Mouse (Mus musculus) spleen, postnatal 36 days (tissue): ENCODE data around the gene Rep15.

Experiments
- DNase-seq, 2 experiments: peaks; one replicate each; pipeline ENCODE4 v3.0.0; 2022; ENCODE audit warnings: low spot score in 2 of 2, mixed read lengths in 1 of 2

Rep15 gene

GRCm38 (mm10) chr6:147032303-147032925, at the start of gene Rep15:
Gene Rep15, plus strand, starts transcription at chr6:147032584.
- no peak for DNase-seq

DNA sequence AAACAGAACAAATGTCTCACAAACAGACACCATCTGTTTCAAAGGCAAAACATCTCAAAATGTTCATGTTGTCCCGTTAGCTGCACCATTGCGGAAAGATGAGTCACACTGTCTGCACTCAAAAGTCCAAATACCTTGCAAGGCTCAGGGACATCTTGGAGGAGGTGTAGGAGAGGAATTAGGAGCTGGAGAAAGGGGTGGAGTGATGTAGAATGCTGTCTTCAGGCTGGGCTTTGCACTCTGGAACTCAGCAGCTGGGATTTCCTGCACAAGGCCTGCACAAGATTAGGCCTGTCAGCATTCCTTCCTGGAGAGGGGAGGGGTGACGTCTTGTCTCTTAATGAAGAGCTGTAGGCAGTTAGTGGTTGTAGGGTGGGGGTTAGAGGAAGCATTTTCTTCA, 47.8 kb upstream of the Rep15 start:
- DNase-seq: no peak

GRCm38 (mm10) chr6:146994236-146994635, 38.1 kb upstream of the Rep15 start:
- DNase-seq: peak; percentile 5 to 8

GRCm38 (mm10) chr6:146995391-146995790, 37.0 kb upstream of the Rep15 start:
- DNase-seq: no peak

GRCm38 (mm10) chr6:146995878-146996277, 36.5 kb upstream of the Rep15 start:
- DNase-seq: no peak

- DNase-seq: no peak
Measured at GRCm38 (mm10) chr6:146997006-146997405, 35.4 kb upstream of the Rep15 start.

DNA sequence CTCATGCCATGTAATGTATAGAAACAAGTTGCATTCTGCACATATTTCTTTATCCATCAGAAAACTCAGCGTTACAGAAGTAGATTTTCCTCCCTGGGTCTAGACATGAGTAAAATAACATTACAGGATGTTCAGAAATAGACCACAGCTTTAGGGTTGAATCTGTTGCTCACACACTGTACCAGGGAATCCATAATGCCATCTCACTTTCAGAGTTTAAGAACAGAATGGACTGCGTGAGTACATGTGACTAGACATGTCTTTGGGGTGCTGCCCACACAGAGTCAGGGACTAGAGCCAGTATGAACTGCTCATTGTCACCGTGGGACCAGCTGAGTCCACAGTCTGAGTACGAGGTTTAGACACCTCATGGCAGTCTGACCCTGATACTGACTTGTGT, 33.7 kb upstream of the Rep15 start:
- no peak for DNase-seq

GRCm38 (mm10) chr6:146999302-146999701, 33.1 kb upstream of the Rep15 start:
- no peak for DNase-seq

DNA sequence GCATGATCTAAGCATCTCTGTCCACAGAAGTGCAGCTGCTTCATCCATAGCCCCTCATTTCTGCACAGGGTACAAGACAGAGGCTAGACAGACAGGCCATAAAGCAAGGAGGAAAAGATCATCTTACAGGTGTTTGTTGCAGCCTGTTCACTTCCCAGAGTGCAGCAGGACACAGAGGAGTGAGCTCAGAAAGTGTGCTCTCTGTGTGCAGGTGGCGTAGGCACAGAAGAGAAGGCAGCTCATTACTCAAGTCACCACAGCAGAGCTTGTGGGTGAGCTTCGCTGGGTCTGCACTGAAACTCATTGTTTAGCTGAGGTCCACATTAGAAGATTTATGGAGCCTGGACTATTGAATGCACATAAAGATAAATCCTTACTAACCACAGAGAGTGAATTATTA, 32.6 kb upstream of the Rep15 start:
- DNase-seq: no peak

GRCm38 (mm10) chr6:147008148-147008547, 24.2 kb upstream of the Rep15 start:
- peak in 1 of 2 experiments; percentile 18 for DNase-seq

GRCm38 (mm10) chr6:147010358-147010757, 22.0 kb upstream of the Rep15 start:
- DNase-seq: no peak

GRCm38 (mm10) chr6:147010811-147011520, 21.4 kb upstream of the Rep15 start:
- DNase-seq: no peak

- DNase-seq: no peak
Measured at GRCm38 (mm10) chr6:147011555-147011954, 20.8 kb upstream of the Rep15 start.

GRCm38 (mm10) chr6:147011977-147012376, 20.4 kb upstream of the Rep15 start:
- no peak for DNase-seq

GRCm38 (mm10) chr6:147013546-147013945, 18.8 kb upstream of the Rep15 start:
- no peak for DNase-seq

GRCm38 (mm10) chr6:147017906-147018305, 14.5 kb upstream of the Rep15 start:
- DNase-seq: no peak

GRCm38 (mm10) chr6:147018364-147018763, 14.0 kb upstream of the Rep15 start:
- no peak for DNase-seq

- no peak for DNase-seq
Measured at GRCm38 (mm10) chr6:147021181-147021580, 11.2 kb upstream of the Rep15 start.

GRCm38 (mm10) chr6:147022375-147023132, 9.8 kb upstream of the Rep15 start:
- no peak for DNase-seq

- no peak for DNase-seq
Measured at GRCm38 (mm10) chr6:147023133-147023395, 9.3 kb upstream of the Rep15 start.

DNA sequence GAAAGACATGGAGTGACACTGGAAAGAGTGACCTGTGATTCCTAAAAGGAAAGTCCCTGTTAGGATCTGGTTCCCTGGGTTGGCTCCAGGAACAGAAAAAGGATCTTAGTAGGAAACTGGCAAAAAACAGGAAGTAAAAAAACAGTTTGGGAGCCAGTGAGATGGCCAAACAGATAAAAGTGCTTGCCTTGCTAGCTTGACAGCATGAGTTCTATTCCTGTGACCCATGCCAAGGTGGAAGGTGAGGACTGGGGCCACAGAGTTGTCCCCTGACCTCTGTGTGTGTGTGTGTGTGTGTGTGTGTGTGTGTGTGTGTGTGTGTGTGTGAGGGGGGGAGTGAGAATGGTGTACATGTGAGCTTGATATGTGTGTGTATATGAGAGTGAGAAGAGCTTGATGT, 8.8 kb upstream of the Rep15 start:
- no peak for DNase-seq

- DNase-seq: no peak
Measured at GRCm38 (mm10) chr6:147024761-147025160, 7.6 kb upstream of the Rep15 start.

GRCm38 (mm10) chr6:147028396-147028795, 4.0 kb upstream of the Rep15 start:
- no peak for DNase-seq
